Mouse (Mus musculus) ES-E14 (cell line): ENCODE measurements around the gene Strn3. TPM values are rescaled to one million over a fixed set of nuclear protein-coding genes. Genes with fewer than 3 reads are reported as not detected.

Experiments
- DNase-seq: peaks from one replicate; pipeline ENCODE4 v3.0.0-alpha.2; 2013; ENCODE audit warnings: low read depth, low spot score
- H3K27ac ChIP-seq: 2 replicates; pipeline ENCODE4 v1.5.1; 2012; ENCODE audit warnings: low read depth, mild to moderate bottlenecking, low read length, moderate library complexity, mixed read lengths; ENCODE audit not compliant: poor library complexity, insufficient read depth, severe bottlenecking
- H3K36me3 ChIP-seq: 2 replicates; pipeline ENCODE4 v1.6.1; 2012; ENCODE audit warnings: mild to moderate bottlenecking, low read length, moderate library complexity, mixed read lengths; ENCODE audit not compliant: control insufficient read depth, poor library complexity, insufficient read depth, severe bottlenecking
- H3K4me1 ChIP-seq, 2 experiments: fragments of 150-350 bp in 1 of 2; sonication (generic) in 1 of 2; 2 replicates each; pipeline ENCODE4 v1.6.1; 2012; ENCODE audit warnings: low read length in 2 of 2, mild to moderate bottlenecking in 1 of 2, mixed read lengths in 1 of 2; ENCODE audit not compliant: control insufficient read depth in 2 of 2, insufficient read depth in 2 of 2, poor library complexity in 1 of 2
- H3K4me3 ChIP-seq, 2 experiments: fragments of 150-350 bp in 1 of 2; sonication (generic) in 1 of 2; 2 replicates each; pipeline ENCODE4 v1.5.1; 2012; ENCODE audit warnings: low read length in 2 of 2, low read depth in 1 of 2, mild to moderate bottlenecking in 1 of 2, mixed read lengths in 1 of 2; ENCODE audit not compliant: insufficient read depth in 1 of 2, poor library complexity in 1 of 2, severe bottlenecking in 1 of 2
- H3K9ac ChIP-seq: 2 replicates; pipeline ENCODE4 v1.6.1; 2012; ENCODE audit warnings: low read depth, mild to moderate bottlenecking, low read length, mixed read lengths; ENCODE audit not compliant: poor library complexity, insufficient read depth, severe bottlenecking
- H3K9me3 ChIP-seq: fragments of 150-350 bp; sonication (generic); 2 replicates; pipeline ENCODE4 v1.6.1; 2012; ENCODE audit warnings: low read depth, mild to moderate bottlenecking, low read length; ENCODE audit not compliant: control insufficient read depth, insufficient read depth
- CHD2 ChIP-seq: IDR thresholded peaks from 2 replicates; pipeline ENCODE4 v1.6.1; 2014; ENCODE audit warnings: mild to moderate bottlenecking, low read depth, low read length, inconsistent platforms
- HCFC1 ChIP-seq: IDR thresholded peaks from 2 replicates; pipeline ENCODE4 v1.6.1; 2012; ENCODE audit warnings: low read length, inconsistent platforms, borderline replicate concordance; ENCODE audit not compliant: insufficient read depth
- MAFK ChIP-seq: IDR thresholded peaks from 2 replicates; pipeline ENCODE4 v1.6.1; 2014; ENCODE audit warnings: mild to moderate bottlenecking, low read depth, low read length, inconsistent platforms; ENCODE audit not compliant: insufficient read depth
- ZC3H11A ChIP-seq: IDR thresholded peaks from 2 replicates; pipeline ENCODE4 v1.6.1; 2012; ENCODE audit warnings: low read depth, mild to moderate bottlenecking, inconsistent platforms, low read length, borderline replicate concordance
- ZNF384 ChIP-seq: IDR thresholded peaks from 2 replicates; pipeline ENCODE4 v1.6.1; 2012; ENCODE audit warnings: low read depth, low read length, inconsistent platforms
- in situ Hi-C, 2 experiments: fragments of 600-800 bp; cut with MboI; formaldehyde crosslinking; loops; one replicate each; pipeline ENCODE4 v1.15.1; 2025; ENCODE audit warnings: low sequenced_read_pairs in 2 of 2, inconsistent platforms in 1 of 2; ENCODE audit not compliant: unreplicated experiment in 2 of 2
- total RNA-seq: library from RNA; depleted of rRNA; stranded (reverse); fragments of 300-350 nt; gene quantifications from 2 replicates; pipeline ENCODE4 v1.2.3, GENCODE M21; 2012

Gene Strn3
- total RNA-seq, 1 experiment = 76.0 TPM

- Histone ChIP-seq H3K9me3 (no peaks in the 10 kb centered on the region), H3K27ac (no peak overlapping the region), H3K9ac (no peak overlapping the region), H3K4me3 (no peak overlapping the region), H3K4me1 (peaks cover 7 to 9% of the 10 kb centered on the region in 2 experiments), H3K36me3 (no peaks in the 10 kb centered on the region)
- no peak for TF ChIP-seq CHD2
- TF ChIP-seq ZC3H11A = no peak
- no peak for TF ChIP-seq ZNF384
- no peak for TF ChIP-seq HCFC1
- no peak for TF ChIP-seq MAFK
- no peak for DNase-seq
- in situ Hi-C loops = no loop called here
These were observed 26.9 kb upstream of the Strn3 start for GRCm38 (mm10) chr12:51718617-51719016.

GRCm38 (mm10) chr12:51712685-51713084 is 21.0 kb upstream of the Strn3 start:
- no peak for TF ChIP-seq ZC3H11A
- TF ChIP-seq MAFK = no peak
- no peak for TF ChIP-seq ZNF384
- TF ChIP-seq CHD2 = no peak
- in situ Hi-C loops = no loop called here
- H3K4me1 ChIP-seq = peaks cover 0 to 13% of the 10 kb centered on the region in 2 experiments; a peak in 2 of 4 replicates

GRCm38 (mm10) chr12:51710154-51710553 is 18.5 kb upstream of the Strn3 start:
- no peak overlapping the region for H3K27ac ChIP-seq
- TF ChIP-seq MAFK (no peak), ZC3H11A (no peak), ZNF384 (no peak; the same call in 1 of the 2 replicates), CHD2 (no peak), HCFC1 (no peak)
- in situ Hi-C loops = no loop called here
- H3K9ac ChIP-seq = no peak overlapping the region
- H3K9me3 ChIP-seq = no peaks in the 10 kb centered on the region
- peaks cover 0 to 18% of the 10 kb centered on the region in 2 experiments; a peak in 3 of 4 replicates for H3K4me1 ChIP-seq
- no peaks in the 10 kb centered on the region for H3K36me3 ChIP-seq
- H3K4me3 ChIP-seq = no peak overlapping the region
- no peak for DNase-seq

More at GRCm38 (mm10) chr12:51712685-51713084, 21.0 kb upstream of the Strn3 start:
- H3K4me3 ChIP-seq = no peak overlapping the region
- H3K36me3 ChIP-seq = no peaks in the 10 kb centered on the region
- H3K9me3 ChIP-seq = no peaks in the 10 kb centered on the region
- no peak overlapping the region for H3K27ac ChIP-seq
- no peak for DNase-seq
- no peak overlapping the region for H3K9ac ChIP-seq

GRCm38 (mm10) chr12:51709741-51710140 is 18.0 kb upstream of the Strn3 start:
- no peak for DNase-seq
- in situ Hi-C loops = no loop called here
- Histone ChIP-seq H3K9me3 (no peaks in the 10 kb centered on the region), H3K27ac (no peak overlapping the region), H3K4me1 (peaks cover under 1 to 18% of the 10 kb centered on the region in 2 experiments; a peak in 3 of 4 replicates), H3K4me3 (no peak overlapping the region), H3K36me3 (no peaks in the 10 kb centered on the region), H3K9ac (no peak overlapping the region)
- TF ChIP-seq MAFK = no peak
- no peak for TF ChIP-seq CHD2
- no peak for TF ChIP-seq ZC3H11A
- no peak for TF ChIP-seq HCFC1
- no peak for TF ChIP-seq ZNF384
